Mouse (Mus musculus): ENCODE data around the gene Fbxw5. TPM values are rescaled to one million over a fixed set of nuclear protein-coding genes. Genes with fewer than 3 reads are reported as not detected.

The Fbxw5 gene
- polyA plus RNA-seq (2011; ENCODE audit: insufficient read depth, insufficient read length, low replicate concordance, missing spikeins), result 18.5 and 30.4 TPM in 2 replicates

- peak within 1 kb of the TSS; percentile 96 for H3K4me3 ChIP-seq (replicated peaks; ENCODE audit: control insufficient read depth, low read depth, low read length)
- TF ChIP-seq POLR2A (IDR thresholded peaks at IDR 0.05; ENCODE audit: borderline replicate concordance, control insufficient read depth, low read depth, low read length), result peak; percentile 97
- no peak for TF ChIP-seq CTCF (IDR thresholded peaks at IDR 0.05; ENCODE audit: control insufficient read depth, insufficient read depth, low read length)
- under 1% methylated on average over 44 of the region's 44 CpGs for WGBS
Observed at GRCm38 (mm10) chr2:25500576-25501405, at the start of gene Fbxw5. Gene Fbxw5 (plus strand): TSS chr2:25500750.

GRCm38 (mm10) chr2:25450853-25451647 lies 49.5 kb upstream of the Fbxw5 start:
- WGBS, result 25% methylated on average over 8 of the region's 8 CpGs
- Histone ChIP-seq H3K27ac (ENCODE audit: control insufficient read depth, insufficient read depth, low read depth, low read length, poor library complexity) (no peak overlapping the region), H3K4me1 (ENCODE audit: control insufficient read depth, insufficient read depth, low read length) (no peaks in the 10 kb centered on the region), H3K4me3 (replicated peaks; ENCODE audit: control insufficient read depth, low read depth, low read length) (no peak overlapping the region)
- TF ChIP-seq POLR2A (IDR thresholded peaks at IDR 0.05; ENCODE audit: borderline replicate concordance, control insufficient read depth, low read depth, low read length), result no peak
- TF ChIP-seq CTCF (IDR thresholded peaks at IDR 0.05; ENCODE audit: control insufficient read depth, insufficient read depth, low read length), result no peak

More at GRCm38 (mm10) chr2:25500576-25501405, at the start of gene Fbxw5:
- peak within 1 kb of the TSS; percentile 66 for H3K27ac ChIP-seq (ENCODE audit: control insufficient read depth, insufficient read depth, low read depth, low read length, poor library complexity)
- H3K4me1 ChIP-seq (ENCODE audit: control insufficient read depth, insufficient read depth, low read length), result peaks cover 8% of the 10 kb centered on the region

GRCm38 (mm10) chr2:25452951-25453350 lies 47.6 kb upstream of the Fbxw5 start:
- no peak overlapping the region for H3K27ac ChIP-seq (ENCODE audit: control insufficient read depth, insufficient read depth, low read depth, low read length, poor library complexity)
- TF ChIP-seq CTCF (IDR thresholded peaks at IDR 0.05; ENCODE audit: control insufficient read depth, insufficient read depth, low read length) (no peak), POLR2A (IDR thresholded peaks at IDR 0.05; ENCODE audit: borderline replicate concordance, control insufficient read depth, low read depth, low read length) (no peak)
- 60% methylated on average over 1 of the region's 1 CpGs for WGBS
- H3K4me1 ChIP-seq (ENCODE audit: control insufficient read depth, insufficient read depth, low read length), result no peaks in the 10 kb centered on the region
- no peak overlapping the region for H3K4me3 ChIP-seq (replicated peaks; ENCODE audit: control insufficient read depth, low read depth, low read length)

GRCm38 (mm10) chr2:25456205-25456953 lies 44.2 kb upstream of the Fbxw5 start, which contains the start of gene Clic3:
Gene Clic3 (plus strand): TSS chr2:25456838.
- 75% methylated on average over 14 of the region's 14 CpGs for WGBS
- no peak within 1 kb of the TSS for H3K4me3 ChIP-seq (replicated peaks; ENCODE audit: control insufficient read depth, low read depth, low read length)
- no peak within 1 kb of the TSS for H3K27ac ChIP-seq (ENCODE audit: control insufficient read depth, insufficient read depth, low read depth, low read length, poor library complexity)
- H3K4me1 ChIP-seq (ENCODE audit: control insufficient read depth, insufficient read depth, low read length), result peaks cover 1% of the 10 kb centered on the region; the same call in 1 of the 2 replicates
- TF ChIP-seq CTCF (IDR thresholded peaks at IDR 0.05; ENCODE audit: control insufficient read depth, insufficient read depth, low read length), result no peak
- no peak for TF ChIP-seq POLR2A (IDR thresholded peaks at IDR 0.05; ENCODE audit: borderline replicate concordance, control insufficient read depth, low read depth, low read length)

GRCm38 (mm10) chr2:25457022-25457896 lies 43.3 kb upstream of the Fbxw5 start:
- no peak for TF ChIP-seq CTCF (IDR thresholded peaks at IDR 0.05; ENCODE audit: control insufficient read depth, insufficient read depth, low read length)
- no peak for TF ChIP-seq POLR2A (IDR thresholded peaks at IDR 0.05; ENCODE audit: borderline replicate concordance, control insufficient read depth, low read depth, low read length)
- H3K4me1 ChIP-seq (ENCODE audit: control insufficient read depth, insufficient read depth, low read length), result peaks cover 4% of the 10 kb centered on the region; the same call in 1 of the 2 replicates
- H3K27ac ChIP-seq (ENCODE audit: control insufficient read depth, insufficient read depth, low read depth, low read length, poor library complexity), result no peak overlapping the region
- H3K4me3 ChIP-seq (replicated peaks; ENCODE audit: control insufficient read depth, low read depth, low read length), result no peak overlapping the region
- WGBS, result 81% methylated on average over 9 of the region's 9 CpGs

- Histone ChIP-seq H3K27ac (ENCODE audit: control insufficient read depth, insufficient read depth, low read depth, low read length, poor library complexity) (no peak overlapping the region), H3K4me1 (ENCODE audit: control insufficient read depth, insufficient read depth, low read length) (peaks cover 4% of the 10 kb centered on the region; the same call in 1 of the 2 replicates), H3K4me3 (replicated peaks; ENCODE audit: control insufficient read depth, low read depth, low read length) (no peak overlapping the region)
- 74% methylated on average over 5 of the region's 5 CpGs for WGBS
- TF ChIP-seq CTCF (IDR thresholded peaks at IDR 0.05; ENCODE audit: control insufficient read depth, insufficient read depth, low read length) (no peak), POLR2A (IDR thresholded peaks at IDR 0.05; ENCODE audit: borderline replicate concordance, control insufficient read depth, low read depth, low read length) (no peak)
Observed at GRCm38 (mm10) chr2:25458911-25459310, 41.6 kb upstream of the Fbxw5 start.

- H3K27ac ChIP-seq (ENCODE audit: control insufficient read depth, insufficient read depth, low read depth, low read length, poor library complexity), result peak overlapping the region; percentile 98
- H3K4me3 ChIP-seq (replicated peaks; ENCODE audit: control insufficient read depth, low read depth, low read length), result peak overlapping the region; percentile 91
- no peak for TF ChIP-seq CTCF (IDR thresholded peaks at IDR 0.05; ENCODE audit: control insufficient read depth, insufficient read depth, low read length)
- no peak for TF ChIP-seq POLR2A (IDR thresholded peaks at IDR 0.05; ENCODE audit: borderline replicate concordance, control insufficient read depth, low read depth, low read length)
- 29% methylated on average over 5 of the region's 5 CpGs for whole genome bisulfite sequencing
- H3K4me1 ChIP-seq (ENCODE audit: control insufficient read depth, insufficient read depth, low read length), result peaks cover 6% of the 10 kb centered on the region; the same call in 1 of the 2 replicates
Observed at GRCm38 (mm10) chr2:25460135-25460534, 40.4 kb upstream of the Fbxw5 start.

Measured in bone marrow, adult 2 months (tissue).